Mouse (Mus musculus): ENCODE results near the gene Hoxa7. TPM values are rescaled to one million over a fixed set of nuclear protein-coding genes. Genes with fewer than 3 reads are reported as not detected.

Hoxa7 gene
- polyA plus RNA-seq, 1 experiment from 2014 or later: 14.7 TPM

DNA sequence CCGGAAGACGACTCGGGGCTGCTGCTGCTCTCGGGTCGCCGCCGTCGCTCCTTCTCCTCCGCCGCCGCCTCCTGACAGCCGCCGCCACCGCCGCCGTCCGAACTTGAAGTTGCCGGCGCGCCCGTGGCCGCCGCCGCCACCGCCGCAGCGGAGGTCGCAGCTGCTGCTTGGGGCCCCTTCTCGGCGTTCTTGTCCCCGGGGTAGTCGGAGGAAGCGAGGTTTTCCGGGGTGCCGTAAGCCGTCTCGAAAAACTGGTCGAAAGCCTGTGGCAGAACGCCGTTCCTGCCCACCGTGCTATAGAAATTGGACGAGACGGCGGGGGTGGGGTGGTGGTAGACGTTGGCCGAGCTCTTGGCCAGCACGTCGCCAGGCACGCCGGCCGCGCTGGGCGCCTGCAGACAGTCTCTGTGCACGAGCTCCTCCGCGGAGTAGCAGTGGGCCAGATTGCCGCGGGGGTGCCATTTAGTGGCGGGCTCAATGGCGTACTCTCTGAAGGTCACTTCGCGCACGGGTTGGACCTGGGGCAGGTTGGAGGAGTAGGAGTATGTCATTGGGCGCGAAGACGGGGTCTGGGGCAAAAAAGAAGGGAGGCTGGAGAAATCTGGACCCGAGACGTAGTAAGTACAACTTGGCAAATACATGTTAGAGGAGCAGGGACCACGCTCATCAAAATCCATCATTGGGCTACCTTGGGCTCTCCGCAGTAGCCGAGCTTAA lies 23.5 kb upstream of the Hoxa7 start:
- peak overlapping the region; percentile 99 for H3K27ac ChIP-seq (replicated peaks; ENCODE audit: low read depth, low read length)
- H3K9me3 ChIP-seq (ENCODE audit: control insufficient read depth, low read length): no peaks in the 10 kb centered on the region
- DNase-seq (ENCODE audit: low spot score): peak; percentile 78
- peak overlapping the region; percentile 100 for H3K9ac ChIP-seq (ENCODE audit: low read length)
- H3K4me2 ChIP-seq (ENCODE audit: low read depth, severe bottlenecking): peak overlapping the region; percentile 83
- no peaks in the 10 kb centered on the region for H3K27me3 ChIP-seq (ENCODE audit: control insufficient read depth, insufficient read depth, low read length)
- H3K4me3 ChIP-seq (ENCODE audit: low read depth, low read length): peak overlapping the region; percentile 99
- H3K4me1 ChIP-seq (ENCODE audit: control insufficient read depth, insufficient read depth, low read length): peaks cover 17% of the 10 kb centered on the region
- 0 out of 2 replicates have a peak, but pooled peaks have one; percentile 2 for ATAC-seq (ENCODE audit: insufficient number of reproducible peaks, low FRiP score, low TSS enrichment, low read depth)
- no peaks in the 10 kb centered on the region for H3K36me3 ChIP-seq (ENCODE audit: control insufficient read depth, insufficient read depth, low read length)
- under 1% methylated on average over 71 of the region's 71 CpGs for WGBS

DNA sequence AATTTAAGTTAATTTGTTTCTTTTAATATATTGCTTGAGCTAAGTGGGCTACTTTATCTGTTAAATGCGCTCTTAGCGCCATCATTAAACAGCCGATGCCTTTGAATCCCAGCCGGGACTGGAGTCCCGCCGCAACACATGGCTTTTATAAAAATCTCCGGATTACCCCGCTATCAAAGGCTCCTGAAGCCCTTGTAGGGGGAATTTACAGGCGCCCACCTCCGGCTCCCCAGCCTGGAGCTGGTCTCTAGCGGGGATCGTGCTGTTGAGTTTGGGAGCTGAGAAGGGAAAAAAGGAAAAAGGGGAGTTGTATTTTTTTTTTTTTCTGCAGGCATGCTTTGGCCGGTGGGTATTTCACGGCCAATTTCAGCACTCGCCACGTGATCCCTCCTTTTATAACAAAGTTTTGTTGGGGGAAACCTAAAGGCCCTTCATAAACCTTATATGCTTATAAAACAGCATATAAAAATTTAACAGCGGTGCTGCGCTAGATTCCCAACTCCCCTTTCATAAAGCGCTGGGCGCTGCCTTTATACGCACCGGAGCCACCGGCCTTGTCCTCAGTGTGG lies 22.9 kb upstream of the Hoxa7 start:
- WGBS: under 1% methylated on average over 23 of the region's 23 CpGs
- Histone ChIP-seq H3K27ac (replicated peaks; ENCODE audit: low read depth, low read length) (peak overlapping the region; percentile 99), H3K4me1 (ENCODE audit: control insufficient read depth, insufficient read depth, low read length) (peaks cover 17% of the 10 kb centered on the region), H3K27me3 (ENCODE audit: control insufficient read depth, insufficient read depth, low read length) (no peaks in the 10 kb centered on the region), H3K9ac (ENCODE audit: low read length) (peak overlapping the region; percentile 100), H3K4me3 (ENCODE audit: low read depth, low read length) (peak overlapping the region; percentile 99), H3K36me3 (ENCODE audit: control insufficient read depth, insufficient read depth, low read length) (no peaks in the 10 kb centered on the region), H3K4me2 (ENCODE audit: low read depth, severe bottlenecking) (peak overlapping the region; percentile 83), H3K9me3 (ENCODE audit: control insufficient read depth, low read length) (no peaks in the 10 kb centered on the region)
- DNase-seq (ENCODE audit: low spot score) (peak; percentile 72), ATAC-seq (ENCODE audit: insufficient number of reproducible peaks, low FRiP score, low TSS enrichment, low read depth) (no peak)

DNA sequence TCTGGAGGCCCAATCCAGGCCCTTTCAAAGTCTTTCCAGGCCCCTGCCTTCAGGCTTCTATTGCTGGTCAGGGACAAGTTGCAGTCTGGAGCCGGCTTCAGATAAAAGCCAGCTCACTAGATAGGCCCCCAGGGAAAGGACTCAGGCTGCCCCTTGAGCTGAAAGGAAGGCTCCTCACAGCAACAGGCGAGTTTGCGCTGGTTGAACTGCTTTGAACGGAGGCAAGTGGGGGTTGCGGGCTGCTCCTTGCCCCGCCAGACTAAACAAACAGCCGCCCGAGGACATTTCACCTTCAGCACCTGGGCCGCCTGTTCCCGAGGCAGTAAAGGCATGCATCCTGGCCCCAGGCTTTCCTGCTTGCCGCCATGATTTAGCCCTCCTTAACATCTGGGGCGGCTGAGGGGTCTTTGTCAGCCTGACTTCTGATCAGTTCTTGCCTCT lies 22.0 kb upstream of the Hoxa7 start:
- 0% methylated on average over 12 of the region's 12 CpGs for WGBS
- Histone ChIP-seq H3K9ac (ENCODE audit: low read length) (peak overlapping the region; percentile 100), H3K4me3 (ENCODE audit: low read depth, low read length) (peak overlapping the region; percentile 99)

DNA sequence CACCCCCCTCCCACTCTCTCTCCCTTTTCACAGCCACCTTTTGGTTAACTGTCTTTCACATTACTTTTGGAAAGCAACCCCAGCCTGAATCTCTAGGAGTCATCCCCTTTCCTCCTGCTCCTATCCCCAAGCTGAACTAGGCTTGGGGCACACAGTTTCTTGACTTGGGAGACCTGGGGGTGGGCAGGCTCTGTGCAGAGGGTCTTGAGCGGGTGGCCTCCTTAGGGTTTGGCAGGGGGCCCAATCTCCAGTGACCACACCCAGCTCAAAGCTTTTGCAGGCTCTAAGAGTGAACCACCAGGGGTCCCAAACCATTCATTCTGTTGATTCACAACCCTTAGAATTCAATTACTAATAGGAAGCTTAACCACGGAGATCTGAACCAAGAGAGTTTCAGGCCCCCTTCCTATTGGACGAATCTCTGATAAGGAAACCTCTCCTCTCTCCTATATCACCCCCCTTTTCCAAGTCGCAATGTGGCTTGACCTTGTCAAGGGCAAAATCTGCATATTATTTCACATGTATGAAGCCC lies 21.2 kb upstream of the Hoxa7 start:
- H3K4me3 ChIP-seq (ENCODE audit: low read depth, low read length): peak overlapping the region; percentile 99

More for the DNA sequence above, 22.0 kb upstream of the Hoxa7 start:
- no peaks in the 10 kb centered on the region for H3K27me3 ChIP-seq (ENCODE audit: control insufficient read depth, insufficient read depth, low read length)
- no peaks in the 10 kb centered on the region for H3K36me3 ChIP-seq (ENCODE audit: control insufficient read depth, insufficient read depth, low read length)
- ATAC-seq (ENCODE audit: insufficient number of reproducible peaks, low FRiP score, low TSS enrichment, low read depth): no peak
- peaks cover 17% of the 10 kb centered on the region for H3K4me1 ChIP-seq (ENCODE audit: control insufficient read depth, insufficient read depth, low read length)
- peak overlapping the region; percentile 83 for H3K4me2 ChIP-seq (ENCODE audit: low read depth, severe bottlenecking)
- DNase-seq (ENCODE audit: low spot score): peak; percentile 80
- H3K27ac ChIP-seq (replicated peaks; ENCODE audit: low read depth, low read length): peak overlapping the region; percentile 99
- no peaks in the 10 kb centered on the region for H3K9me3 ChIP-seq (ENCODE audit: control insufficient read depth, low read length)

GRCm38 (mm10) chr6:52241001-52241621 lies 19.5 kb upstream of the Hoxa7 start:
- no peaks in the 10 kb centered on the region for H3K36me3 ChIP-seq (ENCODE audit: control insufficient read depth, insufficient read depth, low read length)
- H3K27me3 ChIP-seq (ENCODE audit: control insufficient read depth, insufficient read depth, low read length): no peaks in the 10 kb centered on the region
- ATAC-seq (ENCODE audit: insufficient number of reproducible peaks, low FRiP score, low TSS enrichment, low read depth) (no peak), DNase-seq (ENCODE audit: low spot score) (peak; percentile 68)
- peak overlapping the region; percentile 99 for H3K4me3 ChIP-seq (ENCODE audit: low read depth, low read length)
- H3K27ac ChIP-seq (replicated peaks; ENCODE audit: low read depth, low read length): peak overlapping the region; percentile 99
- no peaks in the 10 kb centered on the region for H3K9me3 ChIP-seq (ENCODE audit: control insufficient read depth, low read length)
- 2% methylated on average over 9 of the region's 9 CpGs for WGBS
- H3K9ac ChIP-seq (ENCODE audit: low read length): peak overlapping the region; percentile 100
- H3K4me2 ChIP-seq (ENCODE audit: low read depth, severe bottlenecking): peak overlapping the region; percentile 83
- peaks cover 15% of the 10 kb centered on the region for H3K4me1 ChIP-seq (ENCODE audit: control insufficient read depth, insufficient read depth, low read length)

More for the DNA sequence above, 21.2 kb upstream of the Hoxa7 start:
- no peak for ATAC-seq (ENCODE audit: insufficient number of reproducible peaks, low FRiP score, low TSS enrichment, low read depth)
- H3K9me3 ChIP-seq (ENCODE audit: control insufficient read depth, low read length): no peaks in the 10 kb centered on the region
- no peak for DNase-seq (ENCODE audit: low spot score)
- peak overlapping the region; percentile 100 for H3K9ac ChIP-seq (ENCODE audit: low read length)
- H3K36me3 ChIP-seq (ENCODE audit: control insufficient read depth, insufficient read depth, low read length): no peaks in the 10 kb centered on the region
- H3K4me2 ChIP-seq (ENCODE audit: low read depth, severe bottlenecking): peak overlapping the region; percentile 83
- H3K27ac ChIP-seq (replicated peaks; ENCODE audit: low read depth, low read length): peak overlapping the region; percentile 99
- H3K27me3 ChIP-seq (ENCODE audit: control insufficient read depth, insufficient read depth, low read length): no peaks in the 10 kb centered on the region
- 2% methylated on average over 4 of the region's 4 CpGs for WGBS
- peaks cover 15% of the 10 kb centered on the region for H3K4me1 ChIP-seq (ENCODE audit: control insufficient read depth, insufficient read depth, low read length)

DNA sequence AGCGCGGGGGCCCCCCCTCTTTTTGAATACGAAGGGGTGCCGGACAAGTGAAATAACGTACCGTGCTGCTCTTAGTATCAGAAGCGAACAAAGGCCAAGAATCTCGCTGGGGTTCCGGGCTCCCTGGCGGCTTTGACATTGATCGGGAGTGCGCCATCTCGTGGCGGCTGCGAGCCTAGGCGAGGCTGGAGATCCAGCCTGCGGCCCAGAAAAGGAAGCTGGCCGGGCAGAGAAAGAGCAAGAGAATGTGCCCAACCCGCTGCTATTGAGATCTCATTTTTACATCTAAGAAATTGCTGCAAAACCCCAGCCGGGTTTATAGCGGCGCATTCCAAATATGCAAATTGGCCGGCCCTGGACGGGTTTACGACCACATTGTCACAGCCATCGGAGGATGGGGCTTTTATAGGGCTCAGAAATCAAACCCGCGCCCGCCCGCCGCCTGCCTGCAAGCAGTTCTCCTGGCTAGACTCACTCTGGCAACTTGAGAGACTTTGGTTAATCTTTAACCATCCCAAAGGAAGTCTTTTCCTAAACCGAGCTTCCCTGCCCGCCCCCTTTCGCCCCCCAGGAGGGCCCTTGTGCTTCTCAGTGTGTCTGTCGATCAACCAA lies 18.8 kb upstream of the Hoxa7 start, which contains the start of gene Hoxa10:
Gene Hoxa10 (minus strand): TSS at position 466 of the 612 bp plus-strand sequence.
- Histone ChIP-seq H3K36me3 (ENCODE audit: control insufficient read depth, insufficient read depth, low read length) (no peaks in the 10 kb centered on the region), H3K4me3 (ENCODE audit: low read depth, low read length) (peak within 1 kb of the TSS; percentile 99), H3K27ac (replicated peaks; ENCODE audit: low read depth, low read length) (peak within 1 kb of the TSS; percentile 99), H3K4me1 (ENCODE audit: control insufficient read depth, insufficient read depth, low read length) (peaks cover 15% of the 10 kb centered on the region), H3K9me3 (ENCODE audit: control insufficient read depth, low read length) (no peaks in the 10 kb centered on the region), H3K4me2 (ENCODE audit: low read depth, severe bottlenecking) (peak within 1 kb of the TSS; percentile 83), H3K27me3 (ENCODE audit: control insufficient read depth, insufficient read depth, low read length) (no peaks in the 10 kb centered on the region), H3K9ac (ENCODE audit: low read length) (peak within 1 kb of the TSS; percentile 100)
- no peak for DNase-seq (ENCODE audit: low spot score)
- ATAC-seq (ENCODE audit: insufficient number of reproducible peaks, low FRiP score, low TSS enrichment, low read depth): peak; percentile 45
- under 1% methylated on average over 35 of the region's 35 CpGs for WGBS

DNA sequence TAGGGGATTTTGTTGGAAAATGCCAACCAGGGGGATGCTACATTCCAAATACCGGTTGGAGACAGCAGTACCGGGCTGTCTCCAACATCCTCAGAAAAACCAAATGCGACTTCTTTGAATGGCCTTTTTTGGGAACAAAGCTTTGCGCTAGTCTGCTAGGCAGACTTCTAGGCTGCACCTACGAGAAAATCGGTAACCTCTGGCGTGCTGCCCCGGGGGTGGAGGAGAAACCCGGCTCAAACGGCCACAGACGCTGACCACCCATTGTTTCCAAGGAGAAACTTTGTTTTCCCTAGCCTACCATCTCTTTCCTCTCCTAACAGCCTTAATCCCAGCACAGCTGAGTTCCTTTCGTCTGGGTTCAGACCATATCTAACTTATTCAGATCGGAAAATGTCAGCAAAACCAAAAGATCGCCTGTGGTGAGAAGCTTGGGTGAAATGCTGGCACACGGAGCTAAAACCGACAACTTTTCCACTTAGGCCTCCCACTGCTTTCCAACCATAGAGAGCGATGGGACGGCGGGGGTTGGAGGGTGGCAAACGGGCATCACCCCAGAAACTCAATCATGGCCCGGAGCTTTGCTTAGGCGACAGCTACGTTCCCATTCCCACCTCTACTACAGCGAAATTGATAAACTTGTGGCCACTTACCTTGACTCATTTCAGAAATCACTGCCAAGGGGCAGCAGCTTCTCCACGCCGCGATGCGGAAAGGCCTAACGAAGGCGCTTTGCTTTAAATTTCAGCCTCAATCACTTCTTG lies 18.2 kb upstream of the Hoxa7 start:
- peak overlapping the region; percentile 99 for H3K4me3 ChIP-seq (ENCODE audit: low read depth, low read length)
- peak overlapping the region; percentile 83 for H3K4me2 ChIP-seq (ENCODE audit: low read depth, severe bottlenecking)
- peak overlapping the region; percentile 100 for H3K9ac ChIP-seq (ENCODE audit: low read length)
- DNase-seq (ENCODE audit: low spot score) (peak; percentile 73), ATAC-seq (ENCODE audit: insufficient number of reproducible peaks, low FRiP score, low TSS enrichment, low read depth) (no peak)
- H3K36me3 ChIP-seq (ENCODE audit: control insufficient read depth, insufficient read depth, low read length): no peaks in the 10 kb centered on the region
- peaks cover 15% of the 10 kb centered on the region for H3K4me1 ChIP-seq (ENCODE audit: control insufficient read depth, insufficient read depth, low read length)
- H3K9me3 ChIP-seq (ENCODE audit: control insufficient read depth, low read length): no peaks in the 10 kb centered on the region
- no peaks in the 10 kb centered on the region for H3K27me3 ChIP-seq (ENCODE audit: control insufficient read depth, insufficient read depth, low read length)
- WGBS: under 1% methylated on average over 30 of the region's 30 CpGs
- peak overlapping the region; percentile 99 for H3K27ac ChIP-seq (replicated peaks; ENCODE audit: low read depth, low read length)
